Mouse (Mus musculus) intestine, postnatal 0 days (tissue): Measurements from ENCODE around the gene Cttnbp2nl. TPM values are rescaled to one million over a fixed set of nuclear protein-coding genes. Genes with fewer than 3 reads are reported as not detected.

Experiments
- ATAC-seq: fragments of 200-750 bp; cut with Nextera tagmentation; 2 replicates; pipeline ENCODE4 v1.8.0; 2017; ENCODE audit warnings: mild to moderate bottlenecking, moderate TSS enrichment, moderate library complexity
- H3K27ac ChIP-seq: fragments of 300-500 bp; sonication (generic); 2 replicates; pipeline ENCODE4 v1.5.1; 2014; ENCODE audit warnings: mild to moderate bottlenecking, low read depth, low read length, moderate library complexity
- H3K27me3 ChIP-seq: fragments of 300-500 bp; sonication (generic); replicated peaks from 2 replicates; pipeline ENCODE4 v1.6.1; 2014; ENCODE audit warnings: low read length, mixed read lengths; ENCODE audit not compliant: control insufficient read depth, insufficient read depth
- H3K36me3 ChIP-seq: fragments of 300-500 bp; sonication (generic); 2 replicates; pipeline ENCODE4 v1.6.1; 2014; ENCODE audit warnings: mild to moderate bottlenecking, moderate library complexity; ENCODE audit not compliant: control insufficient read depth, insufficient read depth
- H3K4me1 ChIP-seq: fragments of 300-500 bp; sonication (generic); replicated peaks from 2 replicates; pipeline ENCODE4 v1.6.1; 2014; ENCODE audit warnings: antibody characterized with exemption, low read length, mixed read lengths; ENCODE audit not compliant: control insufficient read depth, insufficient read depth
- H3K4me2 ChIP-seq: fragments of 300-500 bp; sonication (generic); replicated peaks from 2 replicates; pipeline ENCODE4 v1.6.1; 2014; ENCODE audit warnings: low read depth, mild to moderate bottlenecking, moderate library complexity
- H3K4me3 ChIP-seq: fragments of 300-500 bp; sonication (generic); 2 replicates; pipeline ENCODE4 v1.5.1; 2014; ENCODE audit warnings: low read depth, low read length
- H3K9ac ChIP-seq: fragments of 300-500 bp; sonication (generic); 2 replicates; pipeline ENCODE4 v1.6.1; 2014; ENCODE audit warnings: mild to moderate bottlenecking, low read depth, low read length
- H3K9me3 ChIP-seq: fragments of 300-500 bp; sonication (generic); 2 replicates; pipeline ENCODE4 v1.6.1; 2016; ENCODE audit warnings: mixed run types; ENCODE audit not compliant: control insufficient read depth
- CTCF ChIP-seq: sonication (generic); IDR thresholded peaks from 2 replicates; pipeline ENCODE4 v1.5.1; 2016; ENCODE audit warnings: low read depth, mild to moderate bottlenecking, control low read depth, antibody characterized with exemption, moderate library complexity
- WGBS: fragments of 180-500 bp; shearing (Covaris S2); extraction: QIAGEN DNeasy Blood & Tissue Kit; methylation state at CpG from one replicate; pipeline ENCODE4 v1.1.7; 2014; 5-methylcytosine and 5-hydroxymethylcytosine counted together
- polyA plus RNA-seq: library from polyadenylated mRNA; unstranded; fragments of >200 nt; fragmentation: Nextera tagmentation; extraction: Ambion mirVana; gene quantifications from 2 replicates; pipeline ENCODE4 v1.2.1, GENCODE M21; 2015

Gene Cttnbp2nl
- polyA plus RNA-seq, 1 experiment from 2014 or later: 9.8 TPM

GRCm38 (mm10) chr3:105043746-105044145 is 9.2 kb downstream of the Cttnbp2nl start:
- ATAC-seq: no peak
- no peak overlapping the region for H3K4me3 ChIP-seq
- no peaks in the 10 kb centered on the region for H3K27me3 ChIP-seq
- no peak overlapping the region for H3K4me2 ChIP-seq
- H3K9me3 ChIP-seq: no peaks in the 10 kb centered on the region
- WGBS: 82% methylated on average over 5 of the region's 5 CpGs
- H3K9ac ChIP-seq: no peak overlapping the region
- H3K27ac ChIP-seq: no peak overlapping the region
- H3K4me1 ChIP-seq: peaks cover 6% of the 10 kb centered on the region; the same call in 1 of the 2 replicates
- no peaks in the 10 kb centered on the region for H3K36me3 ChIP-seq
- peak; percentile 25; the same call in 1 of the 2 replicates for TF ChIP-seq CTCF

GRCm38 (mm10) chr3:105040983-105041625 is 11.8 kb downstream of the Cttnbp2nl start:
- Histone ChIP-seq H3K9me3 (no peaks in the 10 kb centered on the region), H3K4me2 (0 out of 2 replicates have a peak overlapping the region, but pooled peaks have one; percentile 13), H3K9ac (no peak overlapping the region), H3K27me3 (no peaks in the 10 kb centered on the region), H3K36me3 (peaks cover 21% of the 10 kb centered on the region), H3K4me3 (no peak overlapping the region), H3K4me1 (peaks cover 6% of the 10 kb centered on the region; the same call in 1 of the 2 replicates), H3K27ac (no peak overlapping the region)
- peak; percentile 85 for ATAC-seq
- WGBS: 53% methylated on average over 9 of the region's 9 CpGs
- TF ChIP-seq CTCF: no peak

GRCm38 (mm10) chr3:105040002-105040401 is 12.9 kb downstream of the Cttnbp2nl start:
- Histone ChIP-seq H3K9ac (0 out of 2 replicates have a peak overlapping the region, but pooled peaks have one; percentile 31), H3K4me3 (no peak overlapping the region), H3K36me3 (peaks cover 32% of the 10 kb centered on the region), H3K9me3 (no peaks in the 10 kb centered on the region), H3K4me1 (peaks cover 6% of the 10 kb centered on the region; the same call in 1 of the 2 replicates), H3K27ac (no peak overlapping the region), H3K27me3 (no peaks in the 10 kb centered on the region), H3K4me2 (no peak overlapping the region)
- no peak for TF ChIP-seq CTCF
- WGBS: 65% methylated on average over 8 of the region's 8 CpGs
- ATAC-seq: no peak

- Histone ChIP-seq H3K9me3 (no peaks in the 10 kb centered on the region), H3K4me2 (no peak overlapping the region), H3K36me3 (peaks cover 48% of the 10 kb centered on the region), H3K9ac (no peak overlapping the region), H3K27me3 (no peaks in the 10 kb centered on the region), H3K27ac (no peak overlapping the region), H3K4me3 (no peak overlapping the region), H3K4me1 (no peaks in the 10 kb centered on the region)
- TF ChIP-seq CTCF: no peak
- ATAC-seq: no peak
- 63% methylated on average over 6 of the region's 6 CpGs for WGBS
Measured at GRCm38 (mm10) chr3:105037240-105037770, 15.6 kb downstream of the Cttnbp2nl start.

- Histone ChIP-seq H3K36me3 (peaks cover 50% of the 10 kb centered on the region), H3K9me3 (no peaks in the 10 kb centered on the region), H3K4me2 (no peak overlapping the region), H3K4me1 (no peaks in the 10 kb centered on the region), H3K4me3 (no peak overlapping the region), H3K9ac (no peak overlapping the region), H3K27me3 (no peaks in the 10 kb centered on the region), H3K27ac (0 out of 2 replicates have a peak overlapping the region, but pooled peaks have one; percentile 4)
- 78% methylated on average over 10 of the region's 10 CpGs for WGBS
- no peak for ATAC-seq
- TF ChIP-seq CTCF: no peak
Measured at GRCm38 (mm10) chr3:105036281-105036847, 16.6 kb downstream of the Cttnbp2nl start.

- 77% methylated on average over 10 of the region's 10 CpGs for WGBS
Measured at GRCm38 (mm10) chr3:105023371-105024005, 29.5 kb downstream of the Cttnbp2nl start.

More at GRCm38 (mm10) chr3:105023371-105024005, 29.5 kb downstream of the Cttnbp2nl start:
- Histone ChIP-seq H3K27ac (peak overlapping the region; percentile 50; the same call in 1 of the 2 replicates), H3K4me2 (no peak overlapping the region), H3K4me3 (no peak overlapping the region), H3K4me1 (peaks cover 8% of the 10 kb centered on the region), H3K9me3 (no peaks in the 10 kb centered on the region), H3K27me3 (no peaks in the 10 kb centered on the region), H3K36me3 (peaks cover 9% of the 10 kb centered on the region; the same call in 1 of the 2 replicates), H3K9ac (no peak overlapping the region)
- no peak for TF ChIP-seq CTCF
- no peak for ATAC-seq
